Mouse (Mus musculus) olfactory bulb, adult 2 months (tissue): ENCODE measurements around the gene Sdk2.

Source experiments
- CTCF ChIP-seq: fragments of 200-500 bp; IDR thresholded peaks from 2 replicates; pipeline ENCODE4 v1.5.1; 2012; ENCODE audit warnings: low read depth, mild to moderate bottlenecking, low read length, moderate library complexity; ENCODE audit not compliant: insufficient read depth
- POLR2A ChIP-seq: fragments of 200-500 bp; IDR thresholded peaks from 2 replicates; pipeline ENCODE4 v1.6.1; 2012; ENCODE audit warnings: mild to moderate bottlenecking, low read depth, low read length, moderate library complexity; ENCODE audit not compliant: insufficient read depth

DNA sequence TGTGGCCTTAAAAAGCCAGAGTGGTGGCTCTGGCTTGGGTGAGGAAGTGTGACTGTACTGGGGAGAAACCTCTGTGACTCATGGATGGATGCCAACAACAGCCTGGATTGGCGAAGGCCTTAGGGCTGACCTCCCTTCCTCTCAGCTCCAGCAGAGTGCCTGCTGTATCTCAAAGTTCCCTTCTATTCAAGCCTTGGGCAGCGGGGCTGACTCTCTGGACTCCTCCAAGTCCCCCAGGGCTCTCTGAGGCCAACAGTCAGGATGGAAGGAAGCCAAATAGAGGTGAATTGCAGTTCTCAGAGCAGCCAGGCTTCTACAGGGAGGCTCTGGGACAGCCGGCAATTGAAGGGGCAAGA is 94.4 kb downstream of the Sdk2 start:
- TF ChIP-seq POLR2A (no peak), CTCF (no peak)
